Mouse (Mus musculus) ES-E14 (cell line): ENCODE results near the gene Dclk3.

ENCODE experiments used
- CHD2 ChIP-seq: IDR thresholded peaks from 2 replicates; pipeline ENCODE4 v1.6.1; 2014; ENCODE audit warnings: mild to moderate bottlenecking, low read depth, low read length, inconsistent platforms
- HCFC1 ChIP-seq: IDR thresholded peaks from 2 replicates; pipeline ENCODE4 v1.6.1; 2012; ENCODE audit warnings: low read length, inconsistent platforms, borderline replicate concordance; ENCODE audit not compliant: insufficient read depth
- ZNF384 ChIP-seq: IDR thresholded peaks from 2 replicates; pipeline ENCODE4 v1.6.1; 2012; ENCODE audit warnings: low read depth, low read length, inconsistent platforms

GRCm38 (mm10) chr9:111395265-111395664, 43.6 kb upstream of the Dclk3 start:
- no peak for TF ChIP-seq ZNF384
- no peak for TF ChIP-seq HCFC1
- TF ChIP-seq CHD2 = no peak
